Mouse (Mus musculus): ENCODE data around the gene Pltp. TPM values are rescaled to one million over a fixed set of nuclear protein-coding genes. Genes with fewer than 3 reads are reported as not detected.

The Pltp gene
- polyA plus RNA-seq, 1 experiment from 2014 or later = 286 TPM

DNA sequence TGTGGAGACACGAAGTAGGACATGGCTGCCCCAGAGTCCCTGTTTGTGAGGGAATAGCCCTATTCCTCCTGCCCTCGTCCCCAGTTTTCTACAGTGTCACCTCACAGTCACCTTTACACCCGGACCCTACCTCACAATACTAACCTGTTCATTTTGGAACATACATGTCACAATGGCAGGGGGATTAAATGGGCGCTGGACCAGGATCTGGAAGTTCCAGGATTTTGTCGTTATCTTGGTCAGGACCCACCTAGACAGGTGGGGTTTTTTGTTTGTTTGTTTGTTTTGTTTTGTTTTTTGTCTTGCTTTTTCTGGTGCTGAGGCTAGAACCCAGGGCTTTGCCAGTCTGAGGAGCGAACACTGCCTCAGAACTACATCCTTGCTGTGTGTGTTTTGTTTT, 29.1 kb downstream of the Pltp start, which contains the start of gene Spata25:
Gene Spata25 (minus strand): TSS at position 101 of the 400 bp plus-strand sequence.
- TF ChIP-seq CTCF (IDR thresholded peaks at IDR 0.05) (no peak), EP300 (IDR thresholded peaks at IDR 0.05) (no peak)
- H3K4me1 ChIP-seq (ENCODE audit: insufficient read depth, low read depth, low read length) = no peaks in the 10 kb centered on the region; the same call in 1 of the 2 replicates
- no peak within 1 kb of the TSS for H3K4me3 ChIP-seq (ENCODE audit: low read depth, low read length)
- WGBS = 86% methylated on average over 6 of the region's 6 CpGs
- H3K27me3 ChIP-seq (replicated peaks; ENCODE audit: insufficient read depth, low read length) = no peaks in the 10 kb centered on the region
- no peak within 1 kb of the TSS for H3K4me2 ChIP-seq (replicated peaks; ENCODE audit: low read depth, low read length)
- no peak for ATAC-seq
- no peaks in the 10 kb centered on the region for H3K9me3 ChIP-seq (ENCODE audit: low read length)
- no peak within 1 kb of the TSS for H3K27ac ChIP-seq (ENCODE audit: low read length)
- no peak for DNase-seq (ENCODE audit: low spot score)
- H3K9ac ChIP-seq (replicated peaks; ENCODE audit: low read depth) = no peak within 1 kb of the TSS
- peaks cover 12% of the 10 kb centered on the region for H3K36me3 ChIP-seq (ENCODE audit: insufficient read depth, low read length)

DNA sequence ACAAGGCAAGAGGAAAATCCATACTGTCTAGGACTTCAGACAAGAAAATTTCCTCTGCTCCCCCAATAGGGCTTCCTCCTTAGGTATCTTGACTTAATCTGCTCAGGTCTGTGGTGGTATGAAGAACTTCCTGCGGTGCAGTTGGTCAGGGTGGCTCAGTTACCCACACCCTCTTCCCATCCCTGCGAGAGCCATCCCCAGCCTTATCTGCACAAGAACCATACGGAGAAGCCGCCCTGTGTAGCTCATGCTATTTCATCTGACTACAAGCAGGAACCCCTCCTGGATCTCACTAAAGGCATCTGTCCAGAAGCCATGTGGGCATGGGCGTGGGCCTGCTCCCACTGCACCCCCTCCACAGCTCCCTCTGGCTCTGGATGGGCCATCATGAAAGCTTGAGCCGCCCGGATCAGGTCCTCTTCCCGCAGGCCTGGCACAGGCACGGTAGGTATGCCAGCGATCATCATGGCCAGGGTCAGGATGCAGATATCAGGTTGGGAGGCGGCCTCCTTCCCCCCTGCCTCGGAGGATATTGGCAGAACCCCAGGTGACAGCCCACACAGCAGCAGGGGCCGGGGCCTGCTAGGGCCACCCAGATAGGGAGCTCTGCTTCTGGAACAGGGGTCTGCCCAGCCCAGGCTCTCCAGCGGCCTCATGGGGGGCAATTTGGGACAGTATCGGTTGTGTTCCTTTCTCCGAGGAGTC, 30.2 kb downstream of the Pltp start:
- H3K4me2 ChIP-seq (replicated peaks; ENCODE audit: low read depth, low read length) = no peak overlapping the region
- no peak overlapping the region for H3K9ac ChIP-seq (replicated peaks; ENCODE audit: low read depth)
- no peaks in the 10 kb centered on the region; the same call in 1 of the 2 replicates for H3K4me1 ChIP-seq (ENCODE audit: insufficient read depth, low read depth, low read length)
- peaks cover 12% of the 10 kb centered on the region for H3K36me3 ChIP-seq (ENCODE audit: insufficient read depth, low read length)
- no peaks in the 10 kb centered on the region for H3K27me3 ChIP-seq (replicated peaks; ENCODE audit: insufficient read depth, low read length)
- no peak for TF ChIP-seq CTCF (IDR thresholded peaks at IDR 0.05)
- TF ChIP-seq EP300 (IDR thresholded peaks at IDR 0.05) = no peak
- H3K27ac ChIP-seq (ENCODE audit: low read length) = no peak overlapping the region
- 90% methylated on average over 15 of the region's 16 CpGs for WGBS
- H3K9me3 ChIP-seq (ENCODE audit: low read length) = no peaks in the 10 kb centered on the region
- no peak for ATAC-seq
- no peak for DNase-seq (ENCODE audit: low spot score)
- H3K4me3 ChIP-seq (ENCODE audit: low read depth, low read length) = no peak overlapping the region

DNA sequence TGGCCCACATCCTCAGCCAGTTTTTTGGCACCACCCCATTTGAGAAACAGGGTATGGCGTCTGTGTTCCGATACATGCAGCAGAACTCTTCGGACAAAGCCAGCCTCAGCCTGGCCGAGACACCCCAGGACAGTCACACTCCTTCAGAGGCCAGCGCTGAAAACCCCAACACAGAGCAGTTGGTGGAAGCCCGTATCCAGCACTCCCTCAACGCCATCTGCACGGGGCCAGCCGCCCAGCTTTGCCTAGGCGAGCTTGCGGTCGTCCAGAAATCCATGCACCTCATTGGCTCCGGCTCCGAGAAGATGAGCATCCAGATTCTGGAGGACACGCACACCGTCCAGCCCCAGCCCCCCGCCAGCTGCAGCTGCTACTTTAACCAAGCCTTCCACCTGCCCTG, 32.0 kb downstream of the Pltp start:
- Histone ChIP-seq H3K4me1 (ENCODE audit: insufficient read depth, low read depth, low read length) (no peaks in the 10 kb centered on the region), H3K4me3 (ENCODE audit: low read depth, low read length) (no peak overlapping the region), H3K4me2 (replicated peaks; ENCODE audit: low read depth, low read length) (no peak overlapping the region), H3K36me3 (ENCODE audit: insufficient read depth, low read length) (peaks cover 12% of the 10 kb centered on the region), H3K9me3 (ENCODE audit: low read length) (no peaks in the 10 kb centered on the region), H3K9ac (replicated peaks; ENCODE audit: low read depth) (no peak overlapping the region), H3K27me3 (replicated peaks; ENCODE audit: insufficient read depth, low read length) (no peaks in the 10 kb centered on the region), H3K27ac (ENCODE audit: low read length) (no peak overlapping the region)
- DNase-seq (ENCODE audit: low spot score) = no peak
- WGBS = 95% methylated on average over 17 of the region's 17 CpGs
- TF ChIP-seq EP300 (IDR thresholded peaks at IDR 0.05) = no peak
- TF ChIP-seq CTCF (IDR thresholded peaks at IDR 0.05) = no peak
- ATAC-seq = no peak

DNA sequence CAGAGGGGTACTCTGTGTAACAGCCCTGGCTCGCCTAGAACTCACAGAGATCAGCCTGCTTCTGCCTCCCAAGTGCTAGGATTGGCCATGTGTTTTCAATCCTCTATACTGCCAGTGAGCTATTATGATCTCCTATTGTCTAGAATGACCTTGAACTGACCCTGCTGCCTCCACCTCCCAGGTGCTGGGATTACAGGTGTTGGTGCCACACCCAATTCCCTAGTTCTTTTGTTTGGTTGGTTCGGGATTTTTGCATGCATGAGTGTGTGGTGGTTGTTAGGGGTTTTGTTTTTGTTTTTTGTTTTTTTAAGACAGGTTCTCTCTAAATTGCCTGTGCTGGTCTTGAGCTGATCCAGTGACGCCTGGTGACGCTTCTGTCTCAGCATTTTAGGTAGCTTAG, 33.5 kb downstream of the Pltp start:
- Histone ChIP-seq H3K9me3 (ENCODE audit: low read length) (no peaks in the 10 kb centered on the region), H3K4me1 (ENCODE audit: insufficient read depth, low read depth, low read length) (no peaks in the 10 kb centered on the region), H3K4me2 (replicated peaks; ENCODE audit: low read depth, low read length) (no peak overlapping the region), H3K9ac (replicated peaks; ENCODE audit: low read depth) (no peak overlapping the region), H3K36me3 (ENCODE audit: insufficient read depth, low read length) (peaks cover 12% of the 10 kb centered on the region), H3K27ac (ENCODE audit: low read length) (no peak overlapping the region), H3K27me3 (replicated peaks; ENCODE audit: insufficient read depth, low read length) (no peaks in the 10 kb centered on the region), H3K4me3 (ENCODE audit: low read depth, low read length) (no peak overlapping the region)
- DNase-seq (ENCODE audit: low spot score) (no peak), ATAC-seq (no peak)
- 93% methylated on average over 4 of the region's 4 CpGs for WGBS
- no peak for TF ChIP-seq CTCF (IDR thresholded peaks at IDR 0.05)
- TF ChIP-seq EP300 (IDR thresholded peaks at IDR 0.05) = no peak

DNA sequence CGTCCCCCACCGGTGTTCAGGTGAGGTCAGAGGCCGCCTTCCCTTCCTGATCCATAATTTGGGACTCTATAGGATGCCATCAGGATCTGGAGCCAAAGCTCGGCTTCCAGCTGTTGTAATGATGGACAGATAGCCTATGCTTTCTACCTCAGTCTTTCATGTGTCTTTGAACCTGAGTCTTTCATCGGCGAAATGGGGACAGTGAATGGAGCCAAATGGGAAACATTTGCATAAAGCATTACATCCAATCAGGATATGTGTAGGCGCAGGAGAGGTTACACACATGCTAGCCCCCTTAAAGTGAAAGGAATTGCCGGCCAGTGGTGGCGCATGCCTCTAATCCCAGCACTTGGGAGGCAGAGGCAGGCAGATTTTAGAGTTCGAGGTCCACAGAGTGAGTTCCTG, 34.3 kb downstream of the Pltp start:
- Histone ChIP-seq H3K27me3 (replicated peaks; ENCODE audit: insufficient read depth, low read length) (no peaks in the 10 kb centered on the region), H3K27ac (ENCODE audit: low read length) (peak overlapping the region; percentile 78), H3K36me3 (ENCODE audit: insufficient read depth, low read length) (peaks cover 12% of the 10 kb centered on the region), H3K4me2 (replicated peaks; ENCODE audit: low read depth, low read length) (peak overlapping the region; percentile 84), H3K4me1 (ENCODE audit: insufficient read depth, low read depth, low read length) (no peaks in the 10 kb centered on the region), H3K9ac (replicated peaks; ENCODE audit: low read depth) (peak overlapping the region; percentile 64), H3K4me3 (ENCODE audit: low read depth, low read length) (peak overlapping the region; percentile 74), H3K9me3 (ENCODE audit: low read length) (no peaks in the 10 kb centered on the region)
- WGBS = 2% methylated on average over 10 of the region's 10 CpGs
- ATAC-seq (peak; percentile 72), DNase-seq (ENCODE audit: low spot score) (peak; percentile 71)
- TF ChIP-seq CTCF (IDR thresholded peaks at IDR 0.05) = peak; percentile 54
- TF ChIP-seq EP300 (IDR thresholded peaks at IDR 0.05) = peak; percentile 12; the same call in 1 of the 2 replicates

DNA sequence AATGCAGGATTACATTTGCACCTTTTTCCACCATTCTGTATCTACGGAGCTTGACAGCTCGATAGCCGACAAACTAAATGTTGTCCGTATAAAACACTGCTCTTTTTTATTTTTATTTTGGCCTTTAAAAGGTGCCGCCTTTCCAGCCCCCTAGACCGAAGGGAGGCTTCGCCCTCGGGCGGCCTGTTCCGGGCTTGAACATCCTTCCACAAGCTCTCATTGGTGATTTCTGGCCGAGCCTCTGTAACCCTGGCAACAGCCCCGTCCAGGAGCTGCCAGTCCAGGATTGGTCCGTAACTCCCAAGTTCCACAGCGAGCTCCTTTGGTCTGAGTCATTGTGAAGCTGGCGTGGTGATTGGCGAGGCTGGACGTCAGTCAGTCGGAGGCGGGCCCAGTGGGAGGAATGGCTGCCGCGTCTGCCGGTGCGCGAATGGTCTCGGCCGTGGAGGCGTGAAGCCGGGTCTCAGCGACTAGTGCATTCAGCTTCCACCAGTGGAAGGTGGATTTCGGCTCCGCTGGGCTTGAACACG, 34.8 kb downstream of the Pltp start, which contains the start of gene Zswim1:
Gene Zswim1 (plus strand): TSS at position 51 of the 530 bp plus-strand sequence.
- TF ChIP-seq CTCF (IDR thresholded peaks at IDR 0.05) (no peak), EP300 (IDR thresholded peaks at IDR 0.05) (no peak)
- Histone ChIP-seq H3K4me2 (replicated peaks; ENCODE audit: low read depth, low read length) (peak within 1 kb of the TSS; percentile 84), H3K4me1 (ENCODE audit: insufficient read depth, low read depth, low read length) (no peaks in the 10 kb centered on the region), H3K27ac (ENCODE audit: low read length) (peak within 1 kb of the TSS; percentile 78), H3K9ac (replicated peaks; ENCODE audit: low read depth) (peak within 1 kb of the TSS; percentile 64), H3K27me3 (replicated peaks; ENCODE audit: insufficient read depth, low read length) (no peaks in the 10 kb centered on the region), H3K36me3 (ENCODE audit: insufficient read depth, low read length) (peaks cover 12% of the 10 kb centered on the region), H3K4me3 (ENCODE audit: low read depth, low read length) (peak within 1 kb of the TSS; percentile 74), H3K9me3 (ENCODE audit: low read length) (no peaks in the 10 kb centered on the region)
- DNase-seq (ENCODE audit: low spot score) = peak; percentile 99
- WGBS = 2% methylated on average over 32 of the region's 32 CpGs
- ATAC-seq = peak; percentile 100
